Mouse (Mus musculus) megakaryocyte-erythroid progenitor cell, adult 5-6 weeks (primary cell): ENCODE results near the gene Gm5447. TPM values are rescaled to one million over a fixed set of nuclear protein-coding genes. Genes with fewer than 3 reads are reported as not detected.

Experiments
- total RNA-seq, 2 experiments: library from RNA; stranded (forward) in 1 of 2; stranded (reverse) in 1 of 2; fragments of 200-1000, 215-1000 nt in 1 of 2; fragments of >200 nt in 1 of 2; fragmentation: Nextera tagmentation in 1 of 2; gene quantifications; 2 replicates each; pipeline ENCODE4 v1.2.3; 2014 to 2017

Gm5447 gene
- total RNA-seq, 2 experiments from 2014 or later = not detected

Other genes starting within 250 kb of the Gm5447 start
- gene Irf4, start 225.0 kb upstream of the Gm5447 start, total RNA-seq (2014; fragmentation: Nextera tagmentation) = 0.96 and 1.0 TPM in 2 replicates
- 1.4 TPM in 1 of 2 replicates, not detected in the other for gene Irf4, start 225.0 kb upstream of the Gm5447 start, total RNA-seq (2017)
- gene Hus1b, start 26.4 kb upstream of the Gm5447 start, total RNA-seq (2014; fragmentation: Nextera tagmentation) = 1.1 and 2.0 TPM in 2 replicates
- gene Hus1b, start 26.4 kb upstream of the Gm5447 start, total RNA-seq (2017) = 1.4 TPM in 1 of 2 replicates, not detected in the other
- gene Exoc2, start 111 bp upstream of the Gm5447 start, total RNA-seq (2014; fragmentation: Nextera tagmentation) = 28.3 and 40.8 TPM in 2 replicates
- gene Exoc2, start 111 bp upstream of the Gm5447 start, total RNA-seq (2017) = 24.5 and 49.4 TPM in 2 replicates